Mouse (Mus musculus) CH12.LX (cell line): ENCODE results near the gene Cish. TPM values are rescaled to one million over a fixed set of nuclear protein-coding genes. Genes with fewer than 3 reads are reported as not detected.

Experiments used
- DNase-seq: peaks from one replicate; pipeline ENCODE4 v3.0.0-alpha.2; 2013; ENCODE audit errors: extremely low read depth
- H3K27ac ChIP-seq: 2 replicates; pipeline ENCODE4 v1.5.1; 2012; ENCODE audit warnings: low read depth, mild to moderate bottlenecking, control low read depth, moderate library complexity; ENCODE audit not compliant: insufficient read depth
- H3K27me3 ChIP-seq: replicated peaks from 2 replicates; pipeline ENCODE3; 2012; ENCODE audit warnings: inconsistent platforms
- H3K36me3 ChIP-seq, 2 experiments: replicated peaks in 1 of 2; 2 replicates each; pipeline versions ENCODE3 to v1.6.1; 2012; ENCODE audit warnings: inconsistent platforms in 1 of 2, low read length in 1 of 2, mild to moderate bottlenecking in 1 of 2, mixed read lengths in 1 of 2, moderate library complexity in 1 of 2; ENCODE audit not compliant: control insufficient read depth in 1 of 2, insufficient read depth in 1 of 2
- H3K4me1 ChIP-seq, 2 experiments: 2 replicates each; pipeline ENCODE4 v1.6.1; 2012; ENCODE audit warnings: inconsistent platforms in 1 of 2, moderate library complexity in 1 of 2; ENCODE audit not compliant: insufficient read depth in 2 of 2, control insufficient read depth in 1 of 2
- H3K4me2 ChIP-seq: 2 replicates; pipeline ENCODE4 v1.6.1; 2012; ENCODE audit warnings: low read depth, mild to moderate bottlenecking, control low read depth; ENCODE audit not compliant: poor library complexity, insufficient read depth, severe bottlenecking
- H3K4me3 ChIP-seq, 3 experiments: fragments of 150-350 bp in 1 of 3; sonication (generic) in 1 of 3; replicated peaks in 1 of 3; 2 replicates each; pipeline versions ENCODE3 to v1.5.1; 2011 to 2012; ENCODE audit warnings: low read depth in 2 of 3, low read length in 2 of 3, mild to moderate bottlenecking in 2 of 3, moderate library complexity in 2 of 3, control low read depth in 1 of 3, improper control_type of control experiment in 1 of 3, inconsistent platforms in 1 of 3, mixed read lengths in 1 of 3; ENCODE audit not compliant: poor library complexity in 1 of 3
- H3K79me2 ChIP-seq: replicated peaks from 2 replicates; pipeline ENCODE4 v1.6.1; 2012; ENCODE audit warnings: mild to moderate bottlenecking, moderate library complexity; ENCODE audit not compliant: control insufficient read depth, poor library complexity, insufficient read depth, severe bottlenecking; ENCODE audit errors: extremely low read depth
- H3K9ac ChIP-seq: 2 replicates; pipeline ENCODE4 v1.6.1; 2012; ENCODE audit warnings: low read depth, mild to moderate bottlenecking, control low read depth, moderate library complexity; ENCODE audit not compliant: insufficient read depth
- H3K9me3 ChIP-seq: replicated peaks from 2 replicates; pipeline ENCODE3; 2012; ENCODE audit warnings: low read length, inconsistent platforms, mixed read lengths
- BHLHE40 ChIP-seq: IDR thresholded peaks from 2 replicates; pipeline ENCODE4 v1.6.1; 2011; ENCODE audit warnings: mild to moderate bottlenecking, low read depth, low read length, improper control_type of control experiment
- CHD2 ChIP-seq: IDR thresholded peaks from 2 replicates; pipeline ENCODE4 v1.6.1; 2011; ENCODE audit warnings: low read length, improper control_type of control experiment
- CTCF ChIP-seq, 2 experiments: IDR thresholded peaks in 1 of 2; conservative IDR thresholded peaks in 1 of 2; 2 replicates each; pipeline ENCODE4 v1.5.1; 2011 to 2012; ENCODE audit warnings: low read depth in 2 of 2, low read length in 2 of 2, improper control_type of control experiment in 1 of 2, inconsistent platforms in 1 of 2, mild to moderate bottlenecking in 1 of 2, moderate library complexity in 1 of 2
- EP300 ChIP-seq: IDR thresholded peaks from 2 replicates; pipeline ENCODE4 v1.6.1; 2011; ENCODE audit warnings: low read length, improper control_type of control experiment
- ETS1 ChIP-seq: conservative IDR thresholded peaks from 2 replicates; pipeline ENCODE4 v1.6.1; 2012; ENCODE audit warnings: low read depth, mild to moderate bottlenecking, inconsistent platforms, low read length, improper control_type of control experiment, moderate library complexity
- GABPA ChIP-seq: IDR thresholded peaks from 2 replicates; pipeline ENCODE4 v1.6.1; 2012; ENCODE audit warnings: low read depth, low read length, improper control_type of control experiment, inconsistent platforms; ENCODE audit not compliant: insufficient replicate concordance
- IRF4 ChIP-seq: IDR thresholded peaks from 2 replicates; pipeline ENCODE4 v1.6.1; 2014; ENCODE audit warnings: low read depth, mild to moderate bottlenecking, inconsistent platforms, low read length, improper control_type of control experiment
- KAT2A ChIP-seq: IDR thresholded peaks from 2 replicates; pipeline ENCODE4 v1.6.1; 2012; ENCODE audit warnings: low read length, improper control_type of control experiment, inconsistent platforms; ENCODE audit not compliant: insufficient replicate concordance
- MAFK ChIP-seq: IDR thresholded peaks from 2 replicates; pipeline ENCODE4 v1.6.1; 2011; ENCODE audit warnings: low read length, improper control_type of control experiment; ENCODE audit not compliant: insufficient replicate concordance
- MYC ChIP-seq: IDR thresholded peaks from 2 replicates; pipeline ENCODE4 v1.6.1; 2011; ENCODE audit warnings: low read depth, mild to moderate bottlenecking, improper control_type of control experiment, low read length
- NELFE ChIP-seq: IDR thresholded peaks from 2 replicates; pipeline ENCODE4 v1.6.1; 2011; ENCODE audit warnings: low read depth, low read length, improper control_type of control experiment
- NRF1 ChIP-seq: IDR thresholded peaks from 2 replicates; pipeline ENCODE4 v1.6.1; 2014; ENCODE audit warnings: low read depth, mild to moderate bottlenecking, inconsistent platforms, low read length, improper control_type of control experiment, moderate library complexity
- POLR2AphosphoS2 ChIP-seq: IDR thresholded peaks from 2 replicates; pipeline ENCODE4 v1.6.1; 2011; ENCODE audit warnings: low read depth, low read length, improper control_type of control experiment
- RAD21 ChIP-seq: IDR thresholded peaks from 2 replicates; pipeline ENCODE4 v1.6.1; 2011; ENCODE audit warnings: low read depth, mild to moderate bottlenecking, low read length, improper control_type of control experiment, moderate library complexity
- RCOR1 ChIP-seq: conservative IDR thresholded peaks from 2 replicates; pipeline ENCODE4 v1.6.1; 2012; ENCODE audit warnings: low read depth, mild to moderate bottlenecking, inconsistent platforms, low read length, improper control_type of control experiment
- SMC3 ChIP-seq: IDR thresholded peaks from 2 replicates; pipeline ENCODE4 v1.6.1; 2011; ENCODE audit warnings: low read depth, low read length, improper control_type of control experiment
- TBP ChIP-seq: conservative IDR thresholded peaks from 2 replicates; pipeline ENCODE4 v1.6.1; 2011; ENCODE audit warnings: low read depth, low read length, improper control_type of control experiment
- USF1 ChIP-seq: IDR thresholded peaks from 2 replicates; pipeline ENCODE4 v1.6.1; 2014; ENCODE audit warnings: low read depth, mild to moderate bottlenecking, inconsistent platforms, low read length, improper control_type of control experiment
- USF2 ChIP-seq: conservative IDR thresholded peaks from 2 replicates; pipeline ENCODE4 v1.6.1; 2011; ENCODE audit warnings: low read depth, low read length, improper control_type of control experiment
- ZKSCAN1 ChIP-seq: IDR thresholded peaks from 2 replicates; pipeline ENCODE4 v1.6.1; 2012; ENCODE audit warnings: low read depth, inconsistent platforms, low read length, improper control_type of control experiment, borderline replicate concordance
- ZMIZ1 ChIP-seq: IDR thresholded peaks from 2 replicates; pipeline ENCODE4 v1.6.1; 2012; ENCODE audit warnings: low read depth, mild to moderate bottlenecking, inconsistent platforms, low read length, improper control_type of control experiment
- dilution Hi-C: fragments of 300-500 bp; cut with MboI; formaldehyde crosslinking; loops from 2 replicates; pipeline ENCODE4 v1.14.3; 2020; ENCODE audit warnings: low sequenced_read_pairs; ENCODE audit not compliant: extremely low pct_unique_long_range_greater_than_20kb, extremely low pct_ligation_motif_present
- in situ Hi-C: fragments of 300-500 bp; cut with MboI; formaldehyde crosslinking; loops from 3 replicates; pipeline ENCODE4 v1.14.3; 2019; ENCODE audit warnings: low sequenced_read_pairs, low pct_ligation_motif_present, low pct_unique_long_range_greater_than_20kb, mixed read lengths
- polyA plus RNA-seq: library from polyadenylated mRNA; unstranded; fragments of >175 nt; gene quantifications from 2 replicates; pipeline ENCODE4 v1.2.1, GENCODE M21; 2012; ENCODE audit warnings: low read depth; ENCODE audit not compliant: insufficient read length
- total RNA-seq, 2 experiments: library from RNA; depleted of rRNA; stranded (reverse); fragments of 300-350 nt in 1 of 2; fragments of >200 nt in 1 of 2; gene quantifications; 2 replicates each; pipeline ENCODE4 v1.2.3; 2012 to 2014

The Cish gene
- total and polyA plus RNA-seq, 3 experiments, result 0.43 to 4.6 (median 3.5) TPM

DNA sequence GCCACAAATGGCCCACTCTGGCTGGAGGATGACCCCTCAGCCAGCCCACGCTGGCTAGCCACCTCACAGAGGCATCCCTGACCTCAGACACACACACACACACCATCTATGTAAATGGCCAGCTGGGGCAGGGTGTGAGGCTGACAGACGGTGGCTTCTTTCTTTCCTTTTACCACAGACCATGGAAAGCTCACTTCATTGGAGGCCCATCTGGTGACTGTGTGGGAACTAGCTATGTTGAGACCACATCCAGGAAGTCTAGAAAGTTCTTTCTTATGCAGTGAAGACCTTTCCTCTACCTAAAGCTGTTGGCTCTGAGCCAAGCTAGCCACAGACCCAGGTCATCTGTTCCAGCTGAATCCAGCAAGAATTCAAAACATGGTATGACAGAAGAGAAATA, 37.9 kb downstream of the Cish start:
- Histone ChIP-seq H3K4me2 (no peak overlapping the region), H3K9ac (no peak overlapping the region), H3K4me1 (peaks cover 22 to 55% of the 10 kb centered on the region in 2 experiments), H3K9me3 (no peaks in the 10 kb centered on the region), H3K36me3 (peaks cover 11 to 72% of the 10 kb centered on the region in 2 experiments), H3K79me2 (no peaks in the 10 kb centered on the region), H3K4me3 (no peak overlapping the region), H3K27me3 (no peaks in the 10 kb centered on the region), H3K27ac (no peak overlapping the region)
- DNase-seq, result no peak
- in situ Hi-C loops (no loop called here), dilution Hi-C loops (no loop called here)
- TF ChIP-seq ETS1 (peak; percentile 84), EP300 (0 out of 2 replicates have a peak, but pooled peaks have one; percentile 22), CTCF (conservative IDR thresholded peaks at IDR 0.05 in 1 of 2, IDR thresholded peaks at IDR 0.05 in 1 of 2; ENCODE audit: low read depth in 2 of 2, low read length in 2 of 2) (no peak), BHLHE40 (peak; percentile 54), POLR2AphosphoS2 (no peak)

DNA sequence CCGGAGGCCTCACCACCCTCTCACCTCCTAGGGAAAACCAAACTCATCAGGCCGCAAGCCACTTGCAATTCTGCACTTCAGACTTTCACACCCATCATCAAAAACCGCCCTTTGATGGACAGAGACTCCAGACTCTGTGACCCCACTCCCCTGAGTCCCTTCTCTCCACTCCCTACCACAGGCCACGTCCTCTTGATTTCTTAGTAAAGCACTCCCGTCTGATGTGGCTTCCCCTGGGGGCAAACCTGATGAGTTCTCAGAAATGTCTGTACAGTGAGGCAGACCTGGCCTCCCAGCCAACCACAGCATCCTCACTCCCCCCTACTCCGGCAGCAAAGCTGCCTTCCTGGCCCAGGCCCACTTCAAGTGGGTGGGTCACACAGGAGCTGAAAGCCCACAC, 38.5 kb downstream of the Cish start:
- peaks cover 7 to 66% of the 10 kb centered on the region in 2 experiments for H3K36me3 ChIP-seq
- in situ Hi-C loops, result no loop called here

DNA sequence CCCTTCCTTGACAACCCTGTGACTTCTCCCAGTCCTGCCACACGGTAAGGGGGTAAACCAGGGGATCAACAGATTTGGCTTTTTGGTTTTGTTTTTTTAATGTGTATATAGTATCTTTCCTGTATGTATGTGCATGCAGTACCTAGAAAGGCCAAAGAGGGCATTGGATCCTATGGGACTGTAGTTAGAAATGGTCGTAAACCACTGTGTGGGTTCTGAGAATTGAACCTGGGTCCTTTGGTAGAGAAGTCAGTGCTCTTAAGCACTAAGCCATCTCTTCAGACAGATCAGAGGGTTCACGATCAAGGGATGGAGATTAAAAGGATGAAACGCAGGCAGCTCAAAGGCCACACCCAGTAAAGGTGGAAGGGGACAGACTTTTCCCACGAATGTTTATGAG, 39.2 kb downstream of the Cish start:
- peaks cover 7 to 59% of the 10 kb centered on the region in 2 experiments for H3K36me3 ChIP-seq
- H3K4me2 ChIP-seq, result no peak overlapping the region
- no peak for DNase-seq
- peaks cover 22 to 64% of the 10 kb centered on the region in 2 experiments for H3K4me1 ChIP-seq
- dilution Hi-C loops (no loop called here), in situ Hi-C loops (loop anchor here (5.0 kb wide), 1 partner anchor 38 kb away; the partner anchor contains the start of gene Cish)
- no peak overlapping the region for H3K27ac ChIP-seq
- no peak overlapping the region for H3K9ac ChIP-seq
- H3K79me2 ChIP-seq, result no peaks in the 10 kb centered on the region
- no peak overlapping the region for H3K4me3 ChIP-seq
- H3K9me3 ChIP-seq, result no peaks in the 10 kb centered on the region
- H3K27me3 ChIP-seq, result no peaks in the 10 kb centered on the region
- TF ChIP-seq ZMIZ1 (no peak), MAFK (no peak), CHD2 (no peak), IRF4 (no peak), SMC3 (no peak), TBP (no peak), USF1 (no peak), GABPA (no peak), NELFE (no peak), ZKSCAN1 (no peak), RCOR1 (no peak), KAT2A (no peak), MYC (no peak), USF2 (no peak), NRF1 (no peak)
- TF ChIP-seq, all 38 proteins: peak for 0

More for the DNA sequence above, 38.5 kb downstream of the Cish start:
- no peaks in the 10 kb centered on the region for H3K9me3 ChIP-seq
- TF ChIP-seq RAD21, result no peak
- H3K4me3 ChIP-seq, result no peak overlapping the region
- peaks cover 22 to 57% of the 10 kb centered on the region in 2 experiments for H3K4me1 ChIP-seq
- dilution Hi-C loops, result no loop called here
- DNase-seq, result no peak
- H3K27ac ChIP-seq, result no peak overlapping the region
- no peaks in the 10 kb centered on the region for H3K79me2 ChIP-seq
- no peaks in the 10 kb centered on the region for H3K27me3 ChIP-seq
- H3K4me2 ChIP-seq, result no peak overlapping the region
- H3K9ac ChIP-seq, result no peak overlapping the region
